Mouse (Mus musculus) lung, postnatal 4 days (tissue): ENCODE measurements around the gene Rnf20.

Experiments
- DNase-seq, 2 experiments: peaks; one replicate each; pipeline ENCODE4 v3.0.0; 2021

Rnf20 gene

DNA sequence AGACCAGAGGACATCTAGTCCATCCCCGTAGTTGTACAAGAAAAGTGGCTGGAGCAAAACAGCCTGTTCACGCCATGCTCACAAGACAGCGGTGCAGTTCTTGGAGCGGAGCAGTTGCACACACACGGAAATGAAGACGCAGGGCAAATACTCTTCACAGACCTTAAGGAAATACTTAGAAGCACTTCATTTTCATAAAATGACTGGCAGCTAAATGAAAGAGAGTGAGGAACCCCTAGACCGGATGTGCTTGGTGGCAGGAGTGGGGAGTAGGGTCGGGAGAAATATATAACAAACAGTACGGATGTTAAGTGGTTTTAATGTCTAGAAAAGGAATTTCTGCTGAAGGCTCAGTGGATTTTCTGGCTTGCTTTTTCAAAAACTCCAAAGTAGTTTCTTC, 29.9 kb downstream of the Rnf20 start:
- DNase-seq: peak; percentile 13 to 29

DNA sequence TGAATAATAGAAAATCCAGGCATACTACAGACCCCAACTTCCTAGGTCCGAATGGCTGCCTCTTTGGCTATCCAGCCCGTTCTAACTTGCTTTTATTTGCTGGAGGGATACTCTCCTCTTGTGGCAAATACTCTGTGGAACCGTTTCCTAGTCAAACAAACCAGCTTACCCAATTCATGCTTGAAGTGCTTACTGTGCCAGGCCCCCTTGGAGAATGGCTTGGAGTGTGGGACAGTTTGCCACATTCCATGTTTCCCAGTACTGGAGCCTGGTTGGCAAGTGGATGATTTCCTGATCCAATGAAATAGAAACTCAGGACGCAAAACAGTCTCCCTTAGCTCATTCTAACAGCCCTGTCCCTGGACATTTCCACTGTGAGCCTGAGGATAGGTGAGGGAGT, 30.4 kb downstream of the Rnf20 start:
- DNase-seq: peak; percentile 26 to 65

GRCm38 (mm10) chr4:49664850-49665249, 33.0 kb downstream of the Rnf20 start:
- DNase-seq: no peak

DNA sequence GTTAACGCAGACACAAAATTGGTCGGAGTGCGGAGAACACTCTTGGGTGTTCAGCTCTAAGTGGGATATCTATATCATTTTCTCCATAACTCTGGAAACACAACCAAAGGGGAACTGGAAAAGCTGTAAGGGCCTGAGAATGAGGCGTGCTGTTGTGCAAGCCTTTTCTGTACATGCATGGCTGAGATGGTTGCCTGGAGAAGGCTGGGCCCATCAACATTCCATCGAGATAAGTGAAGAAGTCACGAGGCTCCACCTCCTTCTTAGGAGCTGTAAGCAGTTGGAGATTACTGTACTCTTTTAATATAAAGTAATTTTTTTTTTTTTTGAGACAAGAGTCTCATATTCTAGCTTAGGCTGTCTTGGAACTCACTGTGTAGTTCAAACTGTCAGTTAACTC, 44.3 kb downstream of the Rnf20 start:
- peak; percentile 46 to 73 for DNase-seq

DNA sequence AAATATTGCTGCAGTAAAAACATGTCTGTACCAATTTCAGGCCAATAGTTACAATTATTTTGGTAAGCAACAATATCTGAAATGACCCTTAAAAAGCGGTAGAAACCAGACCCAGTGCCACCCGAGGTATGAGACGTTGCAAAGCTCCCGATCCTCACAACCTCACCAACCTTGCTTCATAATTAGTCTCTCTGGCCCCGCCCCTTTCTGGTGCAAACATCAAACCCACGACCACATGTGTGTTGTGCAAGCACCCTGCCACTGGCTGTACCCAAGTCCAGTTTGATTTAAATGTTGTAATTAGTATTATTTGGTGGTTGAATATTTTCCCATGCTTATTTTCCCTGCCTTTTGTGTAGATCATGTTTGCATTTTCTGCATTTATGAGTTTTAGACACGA, 45.0 kb downstream of the Rnf20 start:
- DNase-seq: no peak

- DNase-seq: peak in 1 of 2 experiments; percentile 14
Observed at GRCm38 (mm10) chr4:49680171-49680875, 48.5 kb downstream of the Rnf20 start.

DNA sequence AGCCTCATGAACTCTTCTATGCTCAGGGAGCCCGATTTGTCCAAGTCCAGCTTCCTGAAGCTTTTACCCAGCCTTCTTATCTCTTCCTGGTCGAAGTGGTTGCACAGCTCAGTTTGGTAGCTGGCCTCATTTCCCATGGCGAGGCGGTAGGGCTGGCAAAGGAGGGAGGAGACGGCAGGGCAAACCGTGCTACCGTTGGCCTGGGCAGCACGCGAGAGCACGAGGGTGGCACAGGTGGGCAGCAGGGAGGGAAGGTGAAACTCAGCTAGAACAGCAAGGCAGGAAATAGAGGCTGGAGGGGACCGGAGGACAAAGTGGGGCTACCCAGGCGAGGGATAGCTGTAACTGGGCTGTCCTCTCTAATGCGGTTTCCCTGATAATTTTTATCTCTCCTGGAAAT, 50.0 kb downstream of the Rnf20 start, which contains the start of gene Ppp3r2:
Gene Ppp3r2, minus strand, starts transcription at position 213 of the 400 bp plus-strand sequence.
- DNase-seq: no peak

DNA sequence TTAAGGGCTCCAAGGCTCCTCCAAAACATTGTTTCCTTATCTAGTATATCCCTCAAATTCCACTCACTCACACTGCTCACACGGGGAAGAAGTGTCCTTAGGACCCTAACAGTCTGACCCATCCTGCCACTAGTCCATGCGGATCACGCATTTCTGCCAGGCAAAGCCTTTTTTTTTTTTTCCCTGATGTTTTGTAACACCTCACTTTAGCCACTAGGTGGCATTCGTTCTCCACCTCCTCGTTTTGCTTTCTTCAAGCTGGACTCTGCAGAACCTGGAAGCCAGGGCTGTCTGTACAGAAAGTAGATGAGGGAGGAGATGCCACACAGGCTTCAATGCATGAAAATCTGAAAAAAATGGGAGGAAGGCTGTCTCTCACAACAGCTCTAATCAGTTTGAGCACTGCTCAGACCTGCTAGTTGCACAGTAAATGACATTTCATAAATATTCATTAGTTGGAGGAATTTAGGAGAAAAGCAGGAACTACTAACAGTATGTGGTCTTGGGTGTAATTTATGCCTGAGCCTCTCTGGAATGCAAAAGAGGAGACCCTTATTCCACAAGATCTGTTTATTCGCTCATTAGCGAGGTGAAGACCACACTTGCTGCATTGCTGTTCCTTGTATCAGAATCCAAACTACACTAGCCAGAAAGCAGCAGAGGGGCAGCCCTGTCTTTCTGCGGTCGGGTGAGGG, 56.9 kb downstream of the Rnf20 start:
- DNase-seq: peak in 1 of 2 experiments; percentile 51

- DNase-seq: no peak
Observed at GRCm38 (mm10) chr4:49691405-49692194, 59.8 kb downstream of the Rnf20 start.
